Mouse (Mus musculus): ENCODE measurements around the gene Kcnh8. TPM values are rescaled to one million over a fixed set of nuclear protein-coding genes. Genes with fewer than 3 reads are reported as not detected.

Gene Kcnh8
- 4.2 and 4.5 TPM in 2 replicates for polyA plus RNA-seq (2015; fragmentation: Nextera tagmentation; extraction: Ambion mirVana)

- WGBS = under 1% methylated on average over 30 of the region's 40 CpGs
- no peaks in the 10 kb centered on the region for H3K9me3 ChIP-seq (ENCODE audit: control insufficient read depth, low read length)
- ATAC-seq = peak; percentile 64
Measured at GRCm38 (mm10) chr17:52602093-52602780, at the start of gene Kcnh8. Kcnh8 (plus strand) TSS chr17:52602709.

GRCm38 (mm10) chr17:52559961-52560720, 42.4 kb upstream of the Kcnh8 start:
- no peak overlapping the region for H3K9ac ChIP-seq (ENCODE audit: low read depth, low read length)
- no peak overlapping the region for H3K4me3 ChIP-seq (ENCODE audit: low read length)
- peak overlapping the region; percentile 49 for H3K4me2 ChIP-seq (ENCODE audit: low read length)
- no peaks in the 10 kb centered on the region for H3K4me1 ChIP-seq (ENCODE audit: control insufficient read depth, insufficient read depth, low read depth, low read length)
- H3K27me3 ChIP-seq (replicated peaks; ENCODE audit: control insufficient read depth, insufficient read depth, low read length) = no peaks in the 10 kb centered on the region
- WGBS = 35% methylated on average over 13 of the region's 13 CpGs
- no peaks in the 10 kb centered on the region for H3K36me3 ChIP-seq (ENCODE audit: control insufficient read depth, insufficient read depth, low read length)
- peak; percentile 94 for ATAC-seq
- no peak overlapping the region for H3K27ac ChIP-seq (ENCODE audit: low read depth, low read length)
- H3K9me3 ChIP-seq (ENCODE audit: control insufficient read depth, low read length) = no peaks in the 10 kb centered on the region

More at GRCm38 (mm10) chr17:52602093-52602780, at the start of gene Kcnh8:
- Histone ChIP-seq H3K27me3 (replicated peaks; ENCODE audit: control insufficient read depth, insufficient read depth, low read length) (no peaks in the 10 kb centered on the region), H3K36me3 (ENCODE audit: control insufficient read depth, insufficient read depth, low read length) (no peaks in the 10 kb centered on the region), H3K9ac (ENCODE audit: low read depth, low read length) (peak within 1 kb of the TSS; percentile 93), H3K27ac (ENCODE audit: low read depth, low read length) (peak within 1 kb of the TSS; percentile 95), H3K4me1 (ENCODE audit: control insufficient read depth, insufficient read depth, low read depth, low read length) (no peaks in the 10 kb centered on the region), H3K4me3 (ENCODE audit: low read length) (peak within 1 kb of the TSS; percentile 76), H3K4me2 (ENCODE audit: low read length) (peak within 1 kb of the TSS; percentile 79)

DNA sequence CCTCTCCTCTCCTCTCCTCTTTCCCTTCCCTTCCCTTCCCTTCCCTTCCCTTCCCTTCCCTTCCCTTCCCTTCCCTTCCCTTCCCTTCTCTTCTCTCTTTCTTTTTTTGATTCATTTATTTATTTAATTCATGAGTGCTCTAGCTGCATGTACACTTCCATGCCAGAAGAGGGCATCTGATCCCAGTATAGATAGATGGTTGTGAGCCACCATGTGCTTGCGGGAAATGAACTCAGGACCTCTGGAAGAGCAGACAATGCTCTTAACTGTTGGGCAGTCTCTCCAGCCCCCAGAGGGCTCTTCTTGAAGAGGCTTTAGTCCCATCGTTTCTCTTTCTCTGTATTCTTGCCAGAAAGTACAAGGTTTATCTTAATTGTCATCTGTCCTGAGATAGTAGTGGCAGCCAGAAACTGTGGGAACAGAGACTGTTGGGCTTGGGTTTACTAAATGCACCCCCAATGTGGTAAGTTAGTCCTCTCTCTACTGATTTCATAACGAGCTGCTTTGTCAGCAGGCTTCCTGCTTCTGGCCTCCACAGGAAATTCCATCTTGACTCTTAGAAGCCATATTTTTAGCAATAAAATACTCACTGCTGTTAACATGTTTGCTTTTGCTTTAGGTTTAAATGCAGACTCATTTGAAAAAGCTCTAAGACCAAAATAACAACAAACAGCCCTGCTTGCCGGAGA, 36.9 kb upstream of the Kcnh8 start:
- Histone ChIP-seq H3K9me3 (ENCODE audit: control insufficient read depth, low read length) (no peaks in the 10 kb centered on the region), H3K9ac (ENCODE audit: low read depth, low read length) (no peak overlapping the region), H3K4me1 (ENCODE audit: control insufficient read depth, insufficient read depth, low read depth, low read length) (no peaks in the 10 kb centered on the region), H3K4me2 (ENCODE audit: low read length) (no peak overlapping the region), H3K27me3 (replicated peaks; ENCODE audit: control insufficient read depth, insufficient read depth, low read length) (no peaks in the 10 kb centered on the region), H3K4me3 (ENCODE audit: low read length) (no peak overlapping the region), H3K27ac (ENCODE audit: low read depth, low read length) (no peak overlapping the region), H3K36me3 (ENCODE audit: control insufficient read depth, insufficient read depth, low read length) (no peaks in the 10 kb centered on the region)
- 57% methylated on average over 4 of the region's 4 CpGs for WGBS
- no peak for ATAC-seq

GRCm38 (mm10) chr17:52569584-52570270, 32.8 kb upstream of the Kcnh8 start:
- H3K9ac ChIP-seq (ENCODE audit: low read depth, low read length) = no peak overlapping the region
- 63% methylated on average over 4 of the region's 4 CpGs for whole genome bisulfite sequencing
- H3K27ac ChIP-seq (ENCODE audit: low read depth, low read length) = no peak overlapping the region
- ATAC-seq = peak; percentile 95
- H3K9me3 ChIP-seq (ENCODE audit: control insufficient read depth, low read length) = no peaks in the 10 kb centered on the region
- H3K36me3 ChIP-seq (ENCODE audit: control insufficient read depth, insufficient read depth, low read length) = no peaks in the 10 kb centered on the region
- no peaks in the 10 kb centered on the region for H3K4me1 ChIP-seq (ENCODE audit: control insufficient read depth, insufficient read depth, low read depth, low read length)
- H3K4me3 ChIP-seq (ENCODE audit: low read length) = no peak overlapping the region
- H3K4me2 ChIP-seq (ENCODE audit: low read length) = no peak overlapping the region
- H3K27me3 ChIP-seq (replicated peaks; ENCODE audit: control insufficient read depth, insufficient read depth, low read length) = no peaks in the 10 kb centered on the region

- Histone ChIP-seq H3K27me3 (replicated peaks; ENCODE audit: control insufficient read depth, insufficient read depth, low read length) (no peaks in the 10 kb centered on the region), H3K9me3 (ENCODE audit: control insufficient read depth, low read length) (no peaks in the 10 kb centered on the region), H3K4me1 (ENCODE audit: control insufficient read depth, insufficient read depth, low read depth, low read length) (no peaks in the 10 kb centered on the region), H3K4me3 (ENCODE audit: low read length) (no peak overlapping the region), H3K36me3 (ENCODE audit: control insufficient read depth, insufficient read depth, low read length) (no peaks in the 10 kb centered on the region), H3K9ac (ENCODE audit: low read depth, low read length) (no peak overlapping the region), H3K27ac (ENCODE audit: low read depth, low read length) (no peak overlapping the region), H3K4me2 (ENCODE audit: low read length) (no peak overlapping the region)
- WGBS = 40% methylated on average over 4 of the region's 4 CpGs
- no peak for ATAC-seq
Measured at GRCm38 (mm10) chr17:52572229-52572628, 30.3 kb upstream of the Kcnh8 start.

- Histone ChIP-seq H3K27ac (ENCODE audit: low read depth, low read length) (no peak overlapping the region), H3K4me2 (ENCODE audit: low read length) (no peak overlapping the region), H3K36me3 (ENCODE audit: control insufficient read depth, insufficient read depth, low read length) (no peaks in the 10 kb centered on the region), H3K4me3 (ENCODE audit: low read length) (no peak overlapping the region), H3K4me1 (ENCODE audit: control insufficient read depth, insufficient read depth, low read depth, low read length) (no peaks in the 10 kb centered on the region), H3K9me3 (ENCODE audit: control insufficient read depth, low read length) (no peaks in the 10 kb centered on the region), H3K27me3 (replicated peaks; ENCODE audit: control insufficient read depth, insufficient read depth, low read length) (no peaks in the 10 kb centered on the region), H3K9ac (ENCODE audit: low read depth, low read length) (no peak overlapping the region)
- 76% methylated on average over 5 of the region's 5 CpGs for WGBS
- ATAC-seq = no peak
Measured at GRCm38 (mm10) chr17:52591503-52592194, 10.9 kb upstream of the Kcnh8 start.

DNA sequence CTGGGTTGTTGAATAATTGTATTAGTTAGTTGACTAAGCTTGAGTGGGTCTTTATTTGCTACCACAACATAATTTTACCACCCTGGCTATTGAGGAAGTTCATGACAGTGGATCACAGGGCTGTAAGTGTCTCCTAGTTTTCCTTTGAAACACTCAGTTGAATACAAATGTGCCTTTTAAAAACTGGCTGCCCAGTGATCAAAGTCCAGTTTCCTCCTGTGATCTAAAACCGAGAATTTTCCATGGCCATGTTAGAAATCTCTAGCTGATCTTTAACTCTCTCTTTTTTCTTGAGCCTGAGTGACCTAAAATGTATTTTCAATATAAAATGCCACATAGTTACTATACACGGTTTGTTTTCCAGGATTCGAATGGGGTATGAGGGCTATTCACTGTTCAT, 3.4 kb upstream of the Kcnh8 start:
- H3K27me3 ChIP-seq (replicated peaks; ENCODE audit: control insufficient read depth, insufficient read depth, low read length) = no peaks in the 10 kb centered on the region
- WGBS = 78% methylated on average over 3 of the region's 3 CpGs
- ATAC-seq = no peak
- H3K4me3 ChIP-seq (ENCODE audit: low read length) = no peak overlapping the region
- no peaks in the 10 kb centered on the region for H3K4me1 ChIP-seq (ENCODE audit: control insufficient read depth, insufficient read depth, low read depth, low read length)
- no peaks in the 10 kb centered on the region for H3K9me3 ChIP-seq (ENCODE audit: control insufficient read depth, low read length)
- no peak overlapping the region for H3K27ac ChIP-seq (ENCODE audit: low read depth, low read length)
- H3K36me3 ChIP-seq (ENCODE audit: control insufficient read depth, insufficient read depth, low read length) = no peaks in the 10 kb centered on the region
- H3K4me2 ChIP-seq (ENCODE audit: low read length) = no peak overlapping the region
- no peak overlapping the region for H3K9ac ChIP-seq (ENCODE audit: low read depth, low read length)

GRCm38 (mm10) chr17:52600882-52601371, 1.6 kb upstream of the Kcnh8 start:
- no peaks in the 10 kb centered on the region for H3K36me3 ChIP-seq (ENCODE audit: control insufficient read depth, insufficient read depth, low read length)
- ATAC-seq = peak; percentile 96
- no peaks in the 10 kb centered on the region for H3K27me3 ChIP-seq (replicated peaks; ENCODE audit: control insufficient read depth, insufficient read depth, low read length)
- no peaks in the 10 kb centered on the region for H3K4me1 ChIP-seq (ENCODE audit: control insufficient read depth, insufficient read depth, low read depth, low read length)
- H3K4me2 ChIP-seq (ENCODE audit: low read length) = peak overlapping the region; percentile 79
- peak overlapping the region; percentile 93 for H3K9ac ChIP-seq (ENCODE audit: low read depth, low read length)
- peak overlapping the region; percentile 76 for H3K4me3 ChIP-seq (ENCODE audit: low read length)
- WGBS = under 1% methylated on average over 18 of the region's 22 CpGs
- H3K27ac ChIP-seq (ENCODE audit: low read depth, low read length) = peak overlapping the region; percentile 95
- H3K9me3 ChIP-seq (ENCODE audit: control insufficient read depth, low read length) = no peaks in the 10 kb centered on the region
